Mouse (Mus musculus): Measurements from ENCODE around the gene Zdhhc1.

Gene Zdhhc1

GRCm38 (mm10) chr8:105496439-105497180, at the start of gene Zdhhc1:
Gene Zdhhc1 (minus strand): TSS chr8:105496902.
- peak; percentile 68 to 84 for DNase-seq (ENCODE audit: low spot score in 2 of 2)

- DNase-seq (ENCODE audit: low spot score in 2 of 2): no peak
Observed at GRCm38 (mm10) chr8:105545249-105545648, 48.5 kb upstream of the Zdhhc1 start.

- no peak for DNase-seq (ENCODE audit: low spot score in 2 of 2)
Observed at GRCm38 (mm10) chr8:105544544-105545205, 48.0 kb upstream of the Zdhhc1 start.

- DNase-seq (ENCODE audit: low spot score in 2 of 2): no peak
Observed at GRCm38 (mm10) chr8:105543703-105544102, 47.0 kb upstream of the Zdhhc1 start.

- DNase-seq (ENCODE audit: low spot score in 2 of 2): no peak
Observed at GRCm38 (mm10) chr8:105542808-105543207, 46.1 kb upstream of the Zdhhc1 start.

GRCm38 (mm10) chr8:105542032-105542656, 45.4 kb upstream of the Zdhhc1 start:
- no peak for DNase-seq (ENCODE audit: low spot score in 2 of 2)

GRCm38 (mm10) chr8:105538940-105539339, 42.2 kb upstream of the Zdhhc1 start:
- no peak for DNase-seq (ENCODE audit: low spot score in 2 of 2)

GRCm38 (mm10) chr8:105537011-105537677, 40.4 kb upstream of the Zdhhc1 start:
- DNase-seq (ENCODE audit: low spot score in 2 of 2): no peak

- no peak for DNase-seq (ENCODE audit: low spot score in 2 of 2)
Observed at GRCm38 (mm10) chr8:105536546-105536945, 39.8 kb upstream of the Zdhhc1 start.

GRCm38 (mm10) chr8:105533892-105534329, 37.2 kb upstream of the Zdhhc1 start:
- peak; percentile 52 to 78 for DNase-seq (ENCODE audit: low spot score in 2 of 2)

- DNase-seq (ENCODE audit: low spot score in 2 of 2): no peak
Observed at GRCm38 (mm10) chr8:105533439-105533838, 36.7 kb upstream of the Zdhhc1 start.

GRCm38 (mm10) chr8:105531774-105532173, 35.1 kb upstream of the Zdhhc1 start:
- DNase-seq (ENCODE audit: low spot score in 2 of 2): peak; percentile 13 to 70

GRCm38 (mm10) chr8:105529271-105529670, 32.6 kb upstream of the Zdhhc1 start:
- DNase-seq (ENCODE audit: low spot score in 2 of 2): no peak

GRCm38 (mm10) chr8:105528206-105528605, 31.5 kb upstream of the Zdhhc1 start:
- DNase-seq (ENCODE audit: low spot score in 2 of 2): no peak

GRCm38 (mm10) chr8:105527110-105527509, 30.4 kb upstream of the Zdhhc1 start:
- no peak for DNase-seq (ENCODE audit: low spot score in 2 of 2)

- DNase-seq (ENCODE audit: low spot score in 2 of 2): no peak
Observed at GRCm38 (mm10) chr8:105522890-105523289, 26.2 kb upstream of the Zdhhc1 start.

- no peak for DNase-seq (ENCODE audit: low spot score in 2 of 2)
Observed at GRCm38 (mm10) chr8:105521995-105522769, 25.5 kb upstream of the Zdhhc1 start.

- no peak for DNase-seq (ENCODE audit: low spot score in 2 of 2)
Observed at GRCm38 (mm10) chr8:105521061-105521460, 24.4 kb upstream of the Zdhhc1 start.

- DNase-seq (ENCODE audit: low spot score in 2 of 2): no peak
Observed at GRCm38 (mm10) chr8:105520521-105520920, 23.8 kb upstream of the Zdhhc1 start.

GRCm38 (mm10) chr8:105519591-105519990, 22.9 kb upstream of the Zdhhc1 start:
- no peak for DNase-seq (ENCODE audit: low spot score in 2 of 2)
